Mouse (Mus musculus) liver, adult 2 months (tissue): Measurements from ENCODE around the gene Auts2.

Source experiments
- CTCF ChIP-seq: fragments of 200-500 bp; IDR thresholded peaks from 2 replicates; pipeline ENCODE4 v1.5.1; 2011; ENCODE audit warnings: low read depth, low read length, control low read depth
- POLR2A ChIP-seq: fragments of 200-500 bp; IDR thresholded peaks from 2 replicates; pipeline ENCODE4 v1.6.1; 2011; ENCODE audit warnings: low read length, control low read depth; ENCODE audit not compliant: insufficient read depth; ENCODE audit errors: extremely low read depth

DNA sequence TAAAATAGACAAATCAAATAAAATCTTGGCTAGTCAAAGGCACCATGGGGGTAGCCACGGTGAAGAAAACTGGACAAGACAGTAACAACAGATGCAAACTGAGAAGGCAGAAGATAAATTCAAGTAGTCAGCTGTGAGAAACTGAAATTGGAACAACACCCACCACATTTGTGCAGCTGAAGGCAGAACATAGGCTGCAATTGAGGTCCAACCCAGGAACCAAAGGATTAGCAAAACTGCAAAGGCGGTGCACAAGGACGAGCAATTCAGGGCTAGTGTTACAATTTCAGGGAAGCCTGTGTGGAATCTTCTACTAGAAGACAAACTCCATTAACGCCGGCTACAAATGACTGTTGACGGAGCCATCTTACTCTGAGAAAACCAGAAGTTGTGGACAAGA, 550.9 kb downstream of the Auts2 start:
- TF ChIP-seq POLR2A (no peak), CTCF (no peak)
